Mouse (Mus musculus): ENCODE results near the gene Ascl5.

Ascl5 gene

GRCm38 (mm10) chr1:136051465-136051864 is 861 bp downstream of the Ascl5 start:
- peak; percentile 71 for DNase-seq (ENCODE audit: low read depth)

GRCm38 (mm10) chr1:136052547-136052946 is 1.9 kb downstream of the Ascl5 start, which contains the start of gene Cacna1s:
Cacna1s (plus strand) TSS chr1:136052750.
- DNase-seq (ENCODE audit: low read depth), result no peak

DNA sequence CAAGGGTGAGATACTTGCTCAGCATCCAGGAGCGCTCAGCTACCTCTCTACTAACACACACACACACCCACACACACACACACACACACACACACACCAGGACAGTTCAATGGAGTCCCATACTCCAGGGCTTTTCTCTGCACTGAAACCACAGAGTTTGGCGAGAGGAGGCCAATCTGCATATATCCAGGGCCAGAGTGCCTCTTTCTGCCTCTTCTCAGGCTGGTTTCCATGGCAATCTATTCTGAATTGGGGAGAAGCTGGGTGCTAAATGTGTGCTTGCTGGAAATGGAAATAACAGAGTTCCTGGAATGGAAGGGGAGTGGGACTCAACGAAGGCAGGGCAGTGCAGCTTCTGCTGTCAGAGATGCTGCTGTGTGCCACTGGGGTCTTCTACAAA is 5.2 kb downstream of the Ascl5 start:
- no peak for DNase-seq (ENCODE audit: low read depth)

DNA sequence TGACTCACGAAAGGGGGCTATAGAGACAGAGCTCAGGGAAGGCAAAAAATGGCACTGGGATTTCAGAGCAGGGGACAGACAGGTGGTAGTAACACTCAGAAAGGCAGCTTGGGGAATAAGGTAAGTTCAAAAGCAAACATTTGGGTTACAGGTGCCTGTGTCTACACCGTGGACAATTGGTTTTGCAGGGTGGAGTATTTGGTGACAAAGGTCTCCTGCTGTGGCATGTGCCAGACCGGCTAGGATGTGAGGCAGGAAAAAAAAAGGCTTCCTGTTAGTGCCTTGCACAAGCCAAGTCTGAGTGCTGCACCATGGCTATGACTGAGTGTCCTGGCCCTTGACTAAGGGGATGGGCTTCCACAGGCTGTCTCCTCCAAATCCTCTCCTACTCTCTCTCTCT is 8.0 kb downstream of the Ascl5 start:
- no peak for DNase-seq (ENCODE audit: low read depth)

GRCm38 (mm10) chr1:136061041-136061789 is 10.6 kb downstream of the Ascl5 start:
- no peak for DNase-seq (ENCODE audit: low read depth)

DNA sequence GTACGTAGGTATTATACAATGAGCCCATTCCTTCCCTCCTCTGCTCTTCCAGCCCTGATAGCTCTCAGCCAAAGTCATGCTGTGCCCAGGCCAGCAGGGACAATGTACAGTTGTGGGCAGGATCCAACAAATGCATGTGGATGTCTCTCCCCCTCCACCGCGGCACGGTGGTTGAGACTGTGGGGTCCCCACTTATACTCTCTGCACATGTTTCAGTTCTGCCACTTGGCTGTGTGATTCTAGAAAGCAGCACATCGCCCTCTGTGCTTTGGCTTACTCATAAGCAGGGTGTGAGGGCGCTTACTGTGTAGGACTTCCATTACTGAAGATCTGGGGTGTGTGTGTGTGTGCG is 11.2 kb downstream of the Ascl5 start:
- no peak for DNase-seq (ENCODE audit: low read depth)

- no peak for DNase-seq (ENCODE audit: low read depth)
Measured at GRCm38 (mm10) chr1:136063991-136064390, 13.4 kb downstream of the Ascl5 start.

DNA sequence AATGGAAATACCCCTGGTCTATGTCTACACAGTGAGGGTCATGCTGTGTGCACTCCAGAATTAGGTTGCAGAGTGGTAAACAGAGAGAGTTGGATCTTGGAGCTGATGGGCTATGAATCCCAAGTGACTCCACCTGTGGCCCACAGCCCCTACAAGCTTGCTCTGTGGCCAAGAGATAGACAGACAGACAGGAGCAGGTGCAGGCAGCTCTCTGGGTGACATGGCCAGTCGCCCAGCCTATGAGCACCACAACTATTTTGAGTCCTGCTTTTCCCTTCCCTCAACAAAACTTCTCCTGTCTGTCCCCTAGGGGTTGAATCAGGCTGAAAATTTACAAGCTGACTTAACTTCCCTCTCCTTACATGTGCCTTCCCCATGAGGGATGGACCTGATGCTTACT is 16.0 kb downstream of the Ascl5 start:
- no peak for DNase-seq (ENCODE audit: low read depth)

GRCm38 (mm10) chr1:136067579-136067978 is 17.0 kb downstream of the Ascl5 start:
- no peak for DNase-seq (ENCODE audit: low read depth)

DNA sequence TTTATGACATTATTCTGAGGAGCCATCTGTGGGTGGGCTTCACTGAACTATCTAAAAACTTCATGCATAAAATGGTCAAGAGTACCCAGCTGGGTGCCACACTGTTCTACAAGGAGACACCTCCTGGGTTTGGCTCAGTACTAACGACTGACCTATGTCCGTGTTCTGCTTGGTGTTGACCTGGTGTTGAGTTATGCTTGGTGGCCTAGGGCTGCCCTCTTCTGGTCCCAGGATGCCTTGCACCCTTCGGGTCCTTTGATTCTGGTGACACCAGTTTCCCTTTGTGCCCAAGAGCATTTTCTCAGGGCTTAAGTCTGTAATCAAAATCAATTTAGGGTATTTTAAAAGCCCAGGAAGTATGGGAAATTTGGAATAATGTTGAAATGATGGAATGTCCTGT is 25.5 kb downstream of the Ascl5 start:
- DNase-seq (ENCODE audit: low read depth), result peak; percentile 6

GRCm38 (mm10) chr1:136077656-136078055 is 27.1 kb downstream of the Ascl5 start:
- DNase-seq (ENCODE audit: low read depth), result no peak

DNA sequence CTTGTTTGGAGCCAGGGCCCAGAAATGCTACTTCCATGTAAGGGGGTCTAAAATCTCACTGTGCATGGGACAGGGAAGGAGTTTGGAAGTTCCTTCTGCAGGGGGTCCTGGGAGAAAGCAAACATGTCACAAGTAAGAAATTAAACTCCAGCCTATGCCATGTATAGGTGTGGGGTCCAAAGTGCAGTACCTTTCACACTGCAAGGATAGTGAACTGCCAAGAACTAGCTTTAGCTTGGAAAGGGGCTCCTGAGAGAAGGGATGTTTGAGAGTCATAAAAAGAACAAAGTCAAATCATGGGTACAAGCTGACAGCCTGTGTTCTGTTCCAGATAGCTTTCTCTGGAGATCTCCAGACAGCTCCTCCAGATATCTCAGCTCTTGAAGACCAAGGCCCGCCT is 30.6 kb downstream of the Ascl5 start:
- no peak for DNase-seq (ENCODE audit: low read depth)

- DNase-seq (ENCODE audit: low read depth), result no peak
Measured at GRCm38 (mm10) chr1:136085988-136086685, 35.5 kb downstream of the Ascl5 start.

DNA sequence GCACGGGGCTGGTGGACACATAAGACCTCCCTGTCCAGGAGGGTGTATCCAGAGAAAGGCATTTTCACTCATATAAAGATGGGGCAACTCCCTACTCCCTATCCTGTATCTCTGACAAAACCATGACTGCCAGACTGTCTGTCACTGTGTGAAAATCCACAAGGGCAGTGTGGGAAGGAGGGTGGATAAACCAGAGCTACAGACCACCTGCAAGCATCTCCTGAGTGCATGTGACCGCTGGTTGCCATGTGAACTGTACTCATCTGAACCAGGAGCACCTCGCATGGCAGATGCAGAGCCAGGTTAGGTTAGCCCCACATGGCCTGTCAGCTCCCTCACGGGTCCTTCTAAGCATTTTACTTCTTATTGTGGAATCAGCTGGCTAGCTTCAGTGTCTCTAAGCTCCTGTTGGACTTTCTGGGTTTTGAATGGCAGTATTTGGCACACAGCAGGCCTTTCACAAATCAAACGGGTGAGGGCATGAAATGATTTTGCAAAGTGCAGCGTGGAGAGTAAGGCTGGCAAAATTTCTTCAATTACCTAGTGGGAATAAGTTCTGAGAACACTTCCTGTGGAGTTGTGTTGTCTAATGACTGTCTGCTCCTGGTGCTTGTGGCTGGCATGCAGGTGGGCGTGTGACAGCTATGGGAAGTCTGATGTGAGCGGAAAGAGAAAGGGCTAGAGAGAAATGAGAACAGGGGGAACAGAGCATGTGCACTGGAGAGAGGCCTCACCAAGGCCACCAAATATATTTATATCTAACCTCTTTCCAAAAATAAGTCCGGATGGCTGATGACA is 39.0 kb downstream of the Ascl5 start:
- DNase-seq (ENCODE audit: low read depth), result no peak

DNA sequence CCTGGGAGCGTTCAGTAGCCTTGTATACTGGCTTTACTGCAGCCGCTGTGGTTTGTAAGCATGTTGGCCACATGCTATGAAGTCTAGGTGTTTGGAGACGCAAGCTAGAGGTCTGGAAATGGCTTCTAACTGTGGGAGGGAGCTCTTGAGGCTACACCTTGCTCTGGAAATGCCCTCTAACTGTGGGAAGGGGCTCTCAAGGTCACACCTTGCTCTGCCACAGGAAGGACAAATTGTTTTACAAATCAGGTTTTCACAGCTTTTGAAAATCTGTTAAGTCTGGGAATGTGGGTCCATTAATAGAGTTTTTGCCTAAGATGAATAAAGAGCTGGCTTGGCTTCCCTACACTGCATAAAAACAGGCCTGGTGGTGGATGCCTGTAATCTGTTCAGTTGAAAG is 43.1 kb downstream of the Ascl5 start:
- DNase-seq (ENCODE audit: low read depth), result no peak

GRCm38 (mm10) chr1:136094807-136095206 is 44.2 kb downstream of the Ascl5 start:
- DNase-seq (ENCODE audit: low read depth), result no peak
